Mouse (Mus musculus): ENCODE measurements around the gene Dusp18. TPM values are rescaled to one million over a fixed set of nuclear protein-coding genes. Genes with fewer than 3 reads are reported as not detected.
A peak's percentile ranks its signal among the peaks of the same experiment; 100 is the strongest.

The Dusp18 gene
- polyA plus RNA-seq, 1 experiment, result 9.9 TPM

DNA sequence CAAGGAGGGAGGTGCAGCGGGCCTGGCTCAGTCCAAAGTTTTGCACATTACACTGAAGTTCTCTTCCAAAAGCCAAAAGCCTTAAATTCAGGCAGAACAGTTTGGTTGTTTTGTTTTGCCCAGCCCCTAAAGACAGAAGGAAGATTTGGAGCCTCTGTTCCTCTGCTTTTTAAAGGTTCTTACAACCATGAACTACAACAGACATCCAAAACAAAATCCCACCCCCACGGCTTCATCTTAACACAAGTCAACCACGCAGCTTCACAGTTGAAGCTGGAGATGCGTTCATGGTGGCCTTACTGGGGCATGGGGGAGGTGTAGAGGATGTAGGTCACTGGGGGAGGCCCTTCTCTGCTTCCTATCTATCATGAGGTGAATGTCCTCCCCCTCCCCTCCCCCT is 43.2 kb upstream of the Dusp18 start:
- no peak overlapping the region for H3K4me3 ChIP-seq (ENCODE audit: insufficient read depth, poor library complexity, severe bottlenecking)
- H3K79me2 ChIP-seq (ENCODE audit: control insufficient read depth, insufficient read depth), result no peaks in the 10 kb centered on the region
- H3K27me3 ChIP-seq (ENCODE audit: control insufficient read depth, insufficient read depth, insufficient read length), result no peaks in the 10 kb centered on the region
- no peak for TF ChIP-seq USF1 (IDR thresholded peaks at IDR 0.05; ENCODE audit: low read depth)
- TF ChIP-seq CTCF (IDR thresholded peaks at IDR 0.05; ENCODE audit: control insufficient read depth, insufficient read depth, insufficient read length), result no peak
- no peak for TF ChIP-seq FOSL1 (IDR thresholded peaks at IDR 0.05; ENCODE audit: insufficient read depth, low read length, poor library complexity, severe bottlenecking)
- no peak for TF ChIP-seq MAX (IDR thresholded peaks at IDR 0.05)
- no peak for TF ChIP-seq CEBPB (IDR thresholded peaks at IDR 0.05; ENCODE audit: low read depth)
- TF ChIP-seq MYOD1 (IDR thresholded peaks at IDR 0.05; ENCODE audit: control insufficient read depth, insufficient read length, low read depth), result no peak
- no peak for TF ChIP-seq MYOG (IDR thresholded peaks at IDR 0.05; ENCODE audit: control insufficient read depth, extremely low read depth, insufficient read length)
- no peak overlapping the region for H3ac ChIP-seq (ENCODE audit: control insufficient read depth, insufficient read length, low read depth)
- no peaks in the 10 kb centered on the region for H3K36me3 ChIP-seq (ENCODE audit: control insufficient read depth, insufficient read depth)
- H3K79me3 ChIP-seq (ENCODE audit: low read depth), result no peaks in the 10 kb centered on the region

DNA sequence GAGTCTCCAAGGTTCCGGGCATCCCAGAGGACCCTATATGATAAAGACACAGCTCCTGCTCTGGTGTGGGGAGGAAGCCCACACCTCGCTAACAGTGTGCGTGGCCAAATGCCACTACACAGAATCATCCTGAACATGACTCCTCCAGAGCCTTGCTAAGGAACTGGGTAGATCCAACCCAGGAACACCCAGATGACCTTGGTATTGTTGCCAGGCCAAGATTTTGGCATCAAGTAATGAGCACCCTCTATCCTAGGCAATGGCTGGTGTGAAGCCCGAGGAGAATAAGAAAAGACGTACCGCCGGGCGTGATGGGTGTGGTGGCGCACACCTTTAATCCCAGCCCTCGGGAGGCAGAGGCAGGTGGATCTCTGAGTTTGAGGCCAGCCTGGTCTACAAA is 42.0 kb upstream of the Dusp18 start:
- H3K27me3 ChIP-seq (ENCODE audit: control insufficient read depth, insufficient read depth, insufficient read length), result no peaks in the 10 kb centered on the region
- H3ac ChIP-seq (ENCODE audit: control insufficient read depth, insufficient read length, low read depth), result no peak overlapping the region
- TF ChIP-seq FOSL1 (IDR thresholded peaks at IDR 0.05; ENCODE audit: insufficient read depth, low read length, poor library complexity, severe bottlenecking) (no peak), CEBPB (IDR thresholded peaks at IDR 0.05; ENCODE audit: low read depth) (no peak), USF1 (IDR thresholded peaks at IDR 0.05; ENCODE audit: low read depth) (no peak), MYOG (IDR thresholded peaks at IDR 0.05; ENCODE audit: control insufficient read depth, extremely low read depth, insufficient read length) (no peak), CTCF (IDR thresholded peaks at IDR 0.05; ENCODE audit: control insufficient read depth, insufficient read depth, insufficient read length) (no peak), MYOD1 (IDR thresholded peaks at IDR 0.05; ENCODE audit: control insufficient read depth, insufficient read length, low read depth) (no peak), MAX (IDR thresholded peaks at IDR 0.05) (no peak)
- H3K4me3 ChIP-seq (ENCODE audit: insufficient read depth, poor library complexity, severe bottlenecking), result no peak overlapping the region
- H3K79me2 ChIP-seq (ENCODE audit: control insufficient read depth, insufficient read depth), result no peaks in the 10 kb centered on the region
- no peaks in the 10 kb centered on the region for H3K36me3 ChIP-seq (ENCODE audit: control insufficient read depth, insufficient read depth)
- H3K79me3 ChIP-seq (ENCODE audit: low read depth), result no peaks in the 10 kb centered on the region

DNA sequence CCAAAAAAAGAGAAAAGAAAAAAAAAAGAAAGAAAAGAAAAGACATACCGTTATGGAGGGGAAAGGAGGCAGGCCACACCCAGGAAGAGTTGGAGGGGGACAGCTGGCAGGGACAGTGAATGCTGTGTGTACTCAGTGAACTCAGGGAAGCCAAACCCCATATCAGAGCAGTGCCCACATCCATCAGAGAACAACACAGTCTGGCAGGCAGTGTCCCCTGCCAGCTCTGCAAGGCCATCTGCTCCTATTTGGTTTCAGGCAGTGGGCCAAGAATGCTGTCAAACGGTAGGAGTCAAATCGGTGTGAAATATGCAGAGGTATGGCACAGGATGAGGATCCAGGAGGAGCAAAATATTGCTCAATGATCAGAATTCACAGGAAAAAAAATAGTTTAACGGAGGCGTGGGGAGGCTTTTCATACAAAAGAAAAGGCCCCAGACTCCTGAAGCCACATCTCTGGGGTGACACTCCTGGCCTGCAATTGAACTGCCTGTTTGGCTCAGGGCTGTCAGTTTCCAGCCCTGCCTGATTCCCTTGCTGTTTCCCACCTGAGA is 41.5 kb upstream of the Dusp18 start:
- no peaks in the 10 kb centered on the region for H3K27me3 ChIP-seq (ENCODE audit: control insufficient read depth, insufficient read depth, insufficient read length)
- no peak overlapping the region for H3K4me3 ChIP-seq (ENCODE audit: insufficient read depth, poor library complexity, severe bottlenecking)
- no peaks in the 10 kb centered on the region for H3K79me3 ChIP-seq (ENCODE audit: low read depth)
- no peaks in the 10 kb centered on the region for H3K36me3 ChIP-seq (ENCODE audit: control insufficient read depth, insufficient read depth)
- H3ac ChIP-seq (ENCODE audit: control insufficient read depth, insufficient read length, low read depth), result no peak overlapping the region
- TF ChIP-seq CEBPB (IDR thresholded peaks at IDR 0.05; ENCODE audit: low read depth) (peak; percentile 92), MAX (IDR thresholded peaks at IDR 0.05) (no peak), USF1 (IDR thresholded peaks at IDR 0.05; ENCODE audit: low read depth) (no peak), FOSL1 (IDR thresholded peaks at IDR 0.05; ENCODE audit: insufficient read depth, low read length, poor library complexity, severe bottlenecking) (no peak), MYOD1 (IDR thresholded peaks at IDR 0.05; ENCODE audit: control insufficient read depth, insufficient read length, low read depth) (peak; percentile 45), CTCF (IDR thresholded peaks at IDR 0.05; ENCODE audit: control insufficient read depth, insufficient read depth, insufficient read length) (no peak), MYOG (IDR thresholded peaks at IDR 0.05; ENCODE audit: control insufficient read depth, extremely low read depth, insufficient read length) (no peak)
- no peaks in the 10 kb centered on the region for H3K79me2 ChIP-seq (ENCODE audit: control insufficient read depth, insufficient read depth)

DNA sequence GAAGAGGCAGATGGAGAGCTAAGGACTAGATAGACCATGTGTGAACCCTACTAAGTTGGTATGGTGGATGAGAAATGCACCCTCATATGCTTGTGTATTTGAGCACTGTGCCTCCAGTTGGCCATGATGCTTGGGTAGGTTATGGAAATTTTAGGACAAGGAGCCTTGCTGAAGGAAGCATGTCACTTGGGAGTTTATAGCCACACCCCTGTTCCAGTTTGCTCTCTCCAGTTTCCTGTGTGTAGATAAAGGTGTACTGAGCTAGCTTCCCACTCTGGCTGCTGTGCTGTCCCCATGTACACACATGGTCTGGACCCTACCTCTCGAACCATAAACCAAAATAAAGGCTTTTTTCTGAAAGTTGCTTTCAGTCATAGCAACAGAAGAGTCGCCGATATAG is 40.9 kb upstream of the Dusp18 start:
- no peaks in the 10 kb centered on the region for H3K27me3 ChIP-seq (ENCODE audit: control insufficient read depth, insufficient read depth, insufficient read length)

DNA sequence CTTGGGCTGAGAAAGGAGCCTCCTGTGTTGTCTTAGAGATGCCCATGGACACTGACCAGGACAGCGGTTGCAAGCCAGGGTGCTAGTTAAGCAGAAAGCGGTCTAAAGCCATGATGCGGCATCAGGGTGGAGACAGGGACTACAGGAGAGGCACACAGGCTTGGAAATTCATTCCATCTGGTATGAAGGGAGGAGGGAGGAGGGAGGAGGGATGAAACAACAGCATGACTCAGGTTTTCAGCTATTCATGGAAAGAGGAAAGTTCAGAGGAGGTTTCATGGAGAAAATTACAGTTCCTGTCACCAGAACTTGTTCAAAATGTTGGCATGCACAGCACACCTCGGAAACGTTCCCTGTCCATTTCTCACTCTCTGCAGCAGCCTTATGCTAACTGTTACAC is 39.2 kb upstream of the Dusp18 start:
- H3K4me3 ChIP-seq (ENCODE audit: insufficient read depth, poor library complexity, severe bottlenecking), result no peak overlapping the region
- no peaks in the 10 kb centered on the region for H3K36me3 ChIP-seq (ENCODE audit: control insufficient read depth, insufficient read depth)
- H3K27me3 ChIP-seq (ENCODE audit: control insufficient read depth, insufficient read depth, insufficient read length), result no peaks in the 10 kb centered on the region
- no peak overlapping the region for H3ac ChIP-seq (ENCODE audit: control insufficient read depth, insufficient read length, low read depth)
- no peaks in the 10 kb centered on the region for H3K79me2 ChIP-seq (ENCODE audit: control insufficient read depth, insufficient read depth)
- no peak for TF ChIP-seq CEBPB (IDR thresholded peaks at IDR 0.05; ENCODE audit: low read depth)
- TF ChIP-seq MAX (IDR thresholded peaks at IDR 0.05), result no peak
- no peak for TF ChIP-seq MYOG (IDR thresholded peaks at IDR 0.05; ENCODE audit: control insufficient read depth, extremely low read depth, insufficient read length)
- TF ChIP-seq CTCF (IDR thresholded peaks at IDR 0.05; ENCODE audit: control insufficient read depth, insufficient read depth, insufficient read length), result no peak
- TF ChIP-seq FOSL1 (IDR thresholded peaks at IDR 0.05; ENCODE audit: insufficient read depth, low read length, poor library complexity, severe bottlenecking), result no peak
- TF ChIP-seq MYOD1 (IDR thresholded peaks at IDR 0.05; ENCODE audit: control insufficient read depth, insufficient read length, low read depth), result no peak
- TF ChIP-seq USF1 (IDR thresholded peaks at IDR 0.05; ENCODE audit: low read depth), result no peak
- H3K79me3 ChIP-seq (ENCODE audit: low read depth), result no peaks in the 10 kb centered on the region

More for the DNA sequence above, 40.9 kb upstream of the Dusp18 start:
- Histone ChIP-seq H3K4me3 (ENCODE audit: insufficient read depth, poor library complexity, severe bottlenecking) (no peak overlapping the region), H3K79me2 (ENCODE audit: control insufficient read depth, insufficient read depth) (no peaks in the 10 kb centered on the region), H3K36me3 (ENCODE audit: control insufficient read depth, insufficient read depth) (no peaks in the 10 kb centered on the region), H3K79me3 (ENCODE audit: low read depth) (no peaks in the 10 kb centered on the region), H3ac (ENCODE audit: control insufficient read depth, insufficient read length, low read depth) (no peak overlapping the region)
- TF ChIP-seq MYOD1 (IDR thresholded peaks at IDR 0.05; ENCODE audit: control insufficient read depth, insufficient read length, low read depth) (no peak), MYOG (IDR thresholded peaks at IDR 0.05; ENCODE audit: control insufficient read depth, extremely low read depth, insufficient read length) (no peak), FOSL1 (IDR thresholded peaks at IDR 0.05; ENCODE audit: insufficient read depth, low read length, poor library complexity, severe bottlenecking) (no peak)

DNA sequence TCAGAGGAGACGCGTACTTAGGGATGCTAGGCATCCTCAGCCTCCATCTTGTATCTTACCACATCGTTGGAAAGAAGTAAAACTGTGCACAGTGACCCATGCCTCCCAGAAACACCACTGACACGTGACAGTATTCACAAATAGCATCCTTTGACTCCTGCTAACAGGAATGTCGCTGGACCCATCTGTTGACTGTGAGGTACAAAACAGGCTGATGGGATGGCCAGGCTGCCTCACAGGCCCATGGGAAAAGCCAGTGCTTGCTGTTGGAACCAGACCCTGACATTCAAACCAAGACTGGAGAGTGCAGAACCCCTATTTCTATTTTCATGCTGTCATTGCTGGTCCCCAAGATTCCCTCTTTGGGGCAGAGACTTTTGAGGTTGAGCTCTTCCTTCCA is 37.1 kb upstream of the Dusp18 start:
- no peaks in the 10 kb centered on the region for H3K36me3 ChIP-seq (ENCODE audit: control insufficient read depth, insufficient read depth)
- H3K79me2 ChIP-seq (ENCODE audit: control insufficient read depth, insufficient read depth), result no peaks in the 10 kb centered on the region
- TF ChIP-seq CTCF (IDR thresholded peaks at IDR 0.05; ENCODE audit: control insufficient read depth, insufficient read depth, insufficient read length) (no peak), CEBPB (IDR thresholded peaks at IDR 0.05; ENCODE audit: low read depth) (no peak), MYOD1 (IDR thresholded peaks at IDR 0.05; ENCODE audit: control insufficient read depth, insufficient read length, low read depth) (no peak), USF1 (IDR thresholded peaks at IDR 0.05; ENCODE audit: low read depth) (no peak)

More for the DNA sequence above, 37.1 kb upstream of the Dusp18 start:
- Histone ChIP-seq H3ac (ENCODE audit: control insufficient read depth, insufficient read length, low read depth) (no peak overlapping the region), H3K4me3 (ENCODE audit: insufficient read depth, poor library complexity, severe bottlenecking) (no peak overlapping the region), H3K27me3 (ENCODE audit: control insufficient read depth, insufficient read depth, insufficient read length) (no peaks in the 10 kb centered on the region), H3K79me3 (ENCODE audit: low read depth) (no peaks in the 10 kb centered on the region)
